Mouse (Mus musculus) C2C12 (cell line): ENCODE data around the gene Ccdc62.

Experiments used
- CTCF ChIP-seq: IDR thresholded peaks from one replicate; pipeline ENCODE4 v1.5.1; 2011; ENCODE audit not compliant: control insufficient read depth, insufficient read depth, insufficient read length
- USF1 ChIP-seq: IDR thresholded peaks from one replicate; pipeline ENCODE4 v1.6.1; 2011; ENCODE audit warnings: low read depth, mild to moderate bottlenecking, control low read depth, moderate library complexity

GRCm38 (mm10) chr5:124018651-124019050, 88.2 kb downstream of the Ccdc62 start:
- no peak for TF ChIP-seq CTCF
- TF ChIP-seq USF1 = no peak
